Mouse (Mus musculus) 3T3-L1 (cell line): ENCODE data around the gene Adcy5.
A peak's percentile ranks its signal among the peaks of the same experiment; 100 is the strongest.

Experiments used
- DNase-seq: peaks from one replicate; pipeline ENCODE4 v3.0.0-alpha.2; 2015; ENCODE audit warnings: low read depth, low spot score

The Adcy5 gene

DNA sequence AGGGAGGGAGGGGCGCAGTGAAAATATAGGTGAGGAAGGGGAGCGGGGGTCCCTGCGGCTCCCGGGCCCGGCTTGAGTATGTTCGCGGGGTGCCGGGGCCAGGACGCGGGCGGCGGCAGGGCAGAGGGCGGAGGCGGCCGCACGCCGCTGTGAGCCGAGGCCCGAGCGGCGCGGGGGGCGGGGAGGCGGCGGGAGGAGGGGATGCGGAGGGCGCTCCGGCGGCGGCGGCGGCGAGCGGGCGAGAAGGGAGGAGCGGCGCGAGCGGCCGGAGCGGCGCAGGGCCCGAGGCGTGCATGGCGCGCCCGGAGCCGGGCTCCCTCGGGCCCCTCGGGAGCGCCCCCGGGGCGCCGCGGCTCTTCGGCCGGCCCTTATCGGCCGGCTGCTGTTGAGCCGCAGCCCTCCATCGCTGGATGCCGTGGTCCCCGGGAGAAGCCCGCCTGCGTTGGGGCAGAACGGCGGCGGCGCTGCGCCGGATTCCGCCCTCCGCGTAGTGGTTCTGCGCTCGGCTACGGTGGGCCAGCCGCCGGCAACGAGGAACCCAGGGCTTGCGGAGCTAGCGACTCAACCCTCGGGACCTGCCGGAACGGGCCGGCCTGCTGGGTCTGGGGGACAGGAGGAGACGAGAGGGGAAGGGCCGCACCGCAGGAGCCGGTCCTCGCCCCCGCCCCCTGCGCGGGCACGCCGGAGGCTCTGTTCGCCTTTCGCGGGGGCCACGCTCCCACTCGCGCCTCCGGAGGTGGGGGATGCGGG is at the start of gene Adcy5:
TSS of gene Adcy5 (plus strand) at position 237 of the 750 bp plus-strand sequence.
- no peak for DNase-seq

DNA sequence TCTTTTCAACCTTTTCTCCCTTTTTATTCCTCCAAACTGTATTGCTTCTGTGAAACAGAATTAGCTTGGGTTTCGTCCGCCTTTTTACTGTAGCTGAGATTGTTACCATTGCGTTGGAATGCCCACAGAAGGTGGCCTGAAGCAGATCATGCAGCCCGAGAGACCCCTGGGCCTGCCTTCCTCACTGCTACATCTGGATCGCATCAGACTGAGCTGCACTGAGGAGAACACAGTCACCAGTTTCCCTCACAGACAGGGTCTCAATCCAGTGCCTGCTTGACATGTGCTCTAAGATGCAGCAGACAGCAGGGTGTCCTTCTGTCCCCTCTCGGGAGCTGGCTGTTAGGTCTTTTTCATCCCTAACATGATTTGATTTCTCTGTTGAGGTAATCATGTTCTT is 46.7 kb upstream of the Adcy5 start:
- no peak for DNase-seq

DNA sequence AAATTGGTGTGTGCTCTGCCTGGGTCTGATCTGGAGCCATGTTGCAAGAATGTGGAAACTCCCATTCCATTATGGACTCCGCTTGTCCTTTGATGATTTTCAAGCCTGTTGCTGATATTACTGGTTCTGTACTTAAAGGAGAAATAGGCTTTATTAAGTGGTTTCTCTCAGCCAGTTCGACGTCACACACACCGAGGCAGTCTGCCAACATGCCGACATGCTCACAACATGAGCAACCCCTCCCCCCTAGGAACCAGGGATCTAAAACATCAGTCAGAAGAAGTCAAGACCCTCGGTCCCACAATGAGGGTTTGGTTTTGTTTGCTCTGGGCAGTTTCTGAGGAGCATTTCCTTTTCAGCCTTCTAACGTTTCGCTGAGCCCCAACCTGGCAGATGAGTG is 45.5 kb upstream of the Adcy5 start:
- no peak for DNase-seq

DNA sequence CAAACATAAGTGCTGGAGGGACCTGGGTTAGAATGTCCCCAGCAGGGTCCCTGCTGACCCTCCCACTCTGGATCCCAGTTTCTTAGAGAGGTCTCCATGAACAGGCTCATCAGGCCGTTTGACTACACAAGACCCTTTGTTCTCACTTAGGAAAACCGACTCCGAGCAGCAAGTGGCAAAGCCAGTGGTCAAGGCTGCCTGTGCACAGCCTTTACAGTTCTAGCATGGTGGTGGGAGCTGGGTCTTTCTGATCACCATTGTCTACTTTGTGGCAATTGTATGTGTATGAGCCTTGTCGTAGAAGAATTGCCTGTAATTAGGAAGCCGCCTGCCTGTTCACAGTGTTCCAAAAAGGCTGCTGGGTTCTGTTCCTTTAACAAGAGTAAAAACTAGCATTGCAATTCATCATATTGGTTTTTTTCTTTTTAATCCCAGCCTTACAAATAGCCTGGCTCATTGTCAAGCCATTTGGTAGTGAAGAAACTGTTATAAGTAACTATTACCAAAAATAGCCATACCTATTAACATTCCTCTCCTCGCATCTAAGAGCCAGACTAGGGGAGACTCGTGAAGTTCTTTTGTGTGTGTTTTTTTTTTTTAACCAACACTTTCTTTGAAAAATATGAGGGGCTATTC is 44.9 kb upstream of the Adcy5 start:
- DNase-seq, result no peak

DNA sequence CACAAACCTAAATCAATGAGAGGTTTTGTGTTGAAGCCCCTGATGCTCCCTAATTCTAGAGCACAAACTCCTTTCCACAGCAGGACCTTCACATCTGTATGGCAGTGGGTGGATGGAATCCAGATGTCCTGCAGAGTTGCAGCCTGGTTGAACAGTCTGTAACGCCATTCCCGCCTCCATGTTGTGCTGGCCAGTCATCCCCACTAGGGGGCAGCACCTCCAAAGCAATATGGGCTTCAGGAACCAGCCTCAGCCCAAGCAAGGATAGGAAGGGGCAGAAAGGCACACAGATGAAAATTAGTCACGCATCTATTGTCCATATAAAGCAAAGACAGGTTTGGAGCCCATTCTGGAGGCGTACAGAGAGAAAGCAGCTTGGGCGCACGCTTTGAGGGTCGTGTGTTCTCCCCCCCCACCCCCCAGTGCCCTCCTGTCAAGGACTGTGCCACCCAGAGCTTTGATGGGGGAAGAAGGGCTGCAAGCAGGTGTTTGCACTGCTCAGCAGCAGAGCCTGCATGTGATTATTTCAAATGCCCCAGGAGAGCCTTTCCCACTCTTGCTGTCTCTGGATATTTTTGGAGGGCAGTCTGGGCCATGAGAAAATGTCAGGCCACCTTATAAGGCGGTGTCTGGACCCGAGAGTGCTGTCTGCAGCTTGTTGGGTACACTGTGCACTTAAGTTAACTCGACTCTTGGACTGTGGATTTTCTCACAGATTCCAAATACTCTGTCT is 44.1 kb upstream of the Adcy5 start:
- DNase-seq, result peak; percentile 93

DNA sequence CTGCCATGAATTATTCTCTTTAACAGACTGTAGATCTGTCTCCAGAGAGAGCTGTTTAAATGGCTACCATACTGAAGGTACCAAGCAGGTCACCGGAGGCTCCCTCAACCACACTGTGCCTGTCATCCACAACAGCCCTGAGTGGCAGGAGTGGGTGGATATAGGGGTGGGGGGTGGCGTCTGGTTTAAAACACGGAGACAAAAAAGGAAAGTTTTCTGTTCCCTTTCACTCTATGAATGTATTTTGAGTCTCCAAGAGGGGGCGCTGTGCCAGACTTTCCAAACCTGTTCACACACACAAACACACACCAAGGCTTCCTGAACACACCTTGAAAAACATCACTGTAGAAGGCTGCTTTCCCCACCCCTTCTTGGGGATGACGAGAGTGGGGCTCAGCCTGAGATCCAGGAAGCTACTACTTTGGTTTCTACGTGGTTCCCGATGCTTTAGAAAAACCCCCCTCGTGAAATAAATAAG is 43.5 kb upstream of the Adcy5 start:
- DNase-seq, result peak; percentile 30

DNA sequence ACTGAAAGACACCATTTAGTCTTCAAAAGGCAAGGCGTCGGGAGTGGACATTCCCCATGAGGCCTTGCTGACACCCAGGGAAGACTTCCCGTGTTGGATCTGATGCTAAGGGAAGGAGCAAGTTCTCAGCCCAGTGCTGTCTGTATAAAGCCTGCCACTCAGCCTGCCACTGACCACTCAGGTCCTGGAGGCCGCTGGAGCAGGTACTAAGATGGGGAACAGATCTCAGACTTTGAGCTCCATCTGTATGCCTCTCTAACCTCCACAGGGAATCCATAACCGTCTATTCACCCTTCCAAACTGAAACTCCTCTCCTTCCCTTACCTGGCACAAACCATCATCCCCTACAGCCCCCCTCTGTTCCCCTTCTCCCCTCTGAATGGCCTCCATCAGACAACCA is 41.2 kb upstream of the Adcy5 start:
- DNase-seq, result no peak

DNA sequence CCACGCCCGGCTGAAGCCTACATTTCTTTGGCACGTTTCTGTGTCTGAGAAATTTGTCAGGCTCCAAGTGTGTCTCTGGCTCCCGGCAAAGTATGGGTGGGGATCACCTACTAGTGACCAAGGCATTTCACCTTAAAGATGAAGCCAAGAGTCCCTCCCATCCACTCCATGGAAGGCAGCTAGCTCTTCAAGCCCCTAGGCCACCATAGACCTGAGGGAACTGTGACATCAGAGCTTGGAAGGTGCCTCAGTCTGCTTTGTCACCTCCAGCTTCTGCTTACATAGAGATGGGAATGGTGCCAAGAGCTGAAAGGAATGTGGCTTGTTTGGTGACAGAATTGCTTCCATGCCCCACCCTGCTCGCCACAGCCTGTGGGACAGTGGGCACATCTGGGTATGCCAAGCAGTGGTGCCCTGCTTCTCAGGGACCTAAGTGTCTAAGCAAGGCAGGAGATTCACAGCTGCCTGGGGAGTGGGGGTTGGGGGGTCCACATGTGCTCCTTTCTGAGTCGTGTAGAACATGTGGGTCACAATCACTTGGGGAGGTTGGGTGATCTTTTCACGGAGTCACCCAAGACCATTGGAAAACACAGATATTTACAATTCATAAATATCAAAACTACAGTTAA is 38.2 kb upstream of the Adcy5 start:
- peak; percentile 22 for DNase-seq

DNA sequence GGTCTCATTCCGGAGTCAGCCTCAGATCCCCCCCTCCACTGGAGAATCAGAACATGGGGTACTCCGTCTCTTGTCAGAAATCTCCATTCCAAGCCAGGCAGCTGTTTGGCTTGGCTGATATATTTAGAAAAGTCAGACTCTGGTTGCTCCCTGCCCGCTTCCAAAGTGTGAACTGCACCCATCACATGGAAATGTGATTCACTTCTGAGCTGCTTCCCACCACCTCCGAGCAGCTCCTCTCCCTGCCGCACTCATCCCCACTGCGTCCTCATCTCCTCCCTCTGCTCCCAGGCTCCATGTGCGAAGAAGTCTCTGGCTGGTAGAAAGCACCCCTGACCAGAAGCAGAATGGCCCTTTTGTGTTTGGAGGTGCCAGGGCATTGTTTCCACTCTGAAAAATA is 37.2 kb upstream of the Adcy5 start:
- no peak for DNase-seq

DNA sequence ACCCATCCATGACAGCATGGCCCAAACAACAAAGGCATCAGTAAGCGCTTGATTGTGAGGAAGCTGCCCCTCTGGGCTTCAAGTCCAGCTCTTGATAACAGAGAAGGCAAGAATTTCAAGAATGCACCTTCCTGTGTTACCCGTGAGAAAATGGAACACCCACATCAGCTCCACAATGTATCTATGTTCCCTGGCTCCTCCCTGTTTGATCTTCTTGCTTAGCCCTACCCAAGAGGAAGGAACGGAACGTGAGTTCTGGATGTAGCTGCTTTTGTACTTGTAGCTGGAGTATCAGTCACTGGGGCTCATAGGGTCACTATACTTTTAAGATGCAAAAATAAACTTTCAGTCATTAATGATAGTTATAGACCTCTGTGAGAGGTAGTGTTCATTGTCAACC is 34.1 kb upstream of the Adcy5 start:
- DNase-seq, result no peak

DNA sequence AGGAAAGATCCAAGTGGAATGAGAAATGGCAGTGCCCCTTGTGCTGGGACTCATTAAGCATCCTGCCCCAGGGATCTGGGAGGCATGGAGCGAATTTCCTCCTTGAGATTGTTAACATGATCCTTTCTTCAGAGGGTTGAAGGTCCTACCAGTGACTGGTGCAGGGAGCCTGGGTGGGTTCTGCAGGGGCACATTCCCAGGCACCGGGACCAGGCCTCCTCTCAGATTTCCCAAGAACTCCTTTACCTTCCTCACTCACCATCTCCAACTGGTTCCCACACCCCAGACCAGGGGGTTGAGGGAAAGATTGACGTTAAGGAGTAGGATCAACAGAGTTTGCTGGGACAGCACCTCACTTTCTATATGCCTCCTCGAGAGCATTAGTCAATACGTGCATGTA is 27.4 kb upstream of the Adcy5 start:
- DNase-seq, result no peak

DNA sequence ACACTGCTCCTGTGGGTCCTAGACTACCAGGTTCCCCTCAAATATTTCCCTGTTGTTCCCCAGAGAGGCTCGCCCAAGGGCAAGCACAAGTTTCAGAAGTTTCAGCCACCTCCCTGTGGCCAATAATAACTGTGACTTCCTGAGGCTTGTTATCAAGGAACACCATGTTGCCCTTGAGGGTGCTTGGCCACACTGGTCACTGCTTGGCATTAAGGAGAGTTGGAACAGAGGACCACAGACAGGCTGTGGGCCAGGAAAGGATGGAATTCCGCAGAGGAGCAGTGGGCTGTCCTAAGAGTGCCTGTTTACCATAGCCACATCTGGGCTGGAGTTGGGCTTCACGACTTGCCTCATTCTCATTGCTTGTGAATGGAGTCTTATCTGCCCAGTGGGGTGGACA is 24.5 kb upstream of the Adcy5 start:
- DNase-seq, result no peak

DNA sequence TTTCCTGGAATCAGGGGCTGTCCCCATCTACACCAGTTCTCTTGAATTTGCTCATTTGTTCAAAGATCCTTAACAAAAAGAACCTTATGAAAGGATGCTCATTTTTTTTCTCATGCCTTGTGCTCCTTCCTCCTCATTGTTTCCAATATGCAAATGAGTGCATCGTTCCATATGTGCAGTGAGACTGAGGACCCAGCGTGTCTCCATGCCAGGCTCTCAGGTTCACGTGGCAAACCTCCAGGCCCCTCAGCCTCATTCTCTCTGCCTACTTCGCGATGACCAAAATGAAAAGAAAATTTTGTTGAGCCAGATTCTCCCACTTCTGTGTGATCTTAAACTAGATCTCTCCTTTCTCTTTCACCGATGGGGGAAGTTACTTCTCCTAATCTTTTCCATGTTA is 15.3 kb upstream of the Adcy5 start:
- DNase-seq, result no peak

DNA sequence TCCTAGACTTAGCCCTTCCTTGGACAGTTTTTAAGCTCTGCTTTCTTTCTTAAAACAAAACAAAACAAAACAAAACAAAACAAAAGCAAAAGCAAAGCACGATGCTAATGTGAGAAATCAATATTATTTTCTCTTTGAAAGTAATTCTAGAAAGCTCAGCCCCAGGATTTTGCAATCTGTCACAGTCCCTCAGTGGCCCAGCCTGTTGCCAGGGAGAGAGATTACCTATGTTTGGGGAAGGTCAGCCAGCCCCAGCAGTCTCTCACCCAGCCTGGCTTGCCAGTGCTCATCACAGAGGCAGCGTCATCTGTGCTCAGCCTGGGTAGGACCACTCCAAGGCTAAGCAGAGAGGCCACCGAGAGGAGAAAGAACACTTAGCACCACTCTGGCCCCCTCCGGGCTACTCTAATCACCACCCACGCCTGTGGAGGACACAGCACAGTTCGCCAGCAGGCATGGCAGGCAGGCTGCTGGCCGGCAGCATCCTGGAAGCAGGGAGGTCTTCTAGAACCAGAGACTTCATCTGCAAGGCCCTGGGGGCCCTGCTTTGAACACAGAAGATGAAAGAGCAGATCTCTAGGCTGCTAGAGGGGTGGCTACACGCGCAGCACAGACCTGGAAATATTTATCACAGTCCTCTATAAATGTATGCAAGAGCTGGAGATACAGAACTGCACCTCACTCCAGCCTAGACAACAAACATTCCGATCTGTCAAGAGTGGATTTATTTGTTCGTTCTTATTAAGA is 14.6 kb upstream of the Adcy5 start:
- no peak for DNase-seq

DNA sequence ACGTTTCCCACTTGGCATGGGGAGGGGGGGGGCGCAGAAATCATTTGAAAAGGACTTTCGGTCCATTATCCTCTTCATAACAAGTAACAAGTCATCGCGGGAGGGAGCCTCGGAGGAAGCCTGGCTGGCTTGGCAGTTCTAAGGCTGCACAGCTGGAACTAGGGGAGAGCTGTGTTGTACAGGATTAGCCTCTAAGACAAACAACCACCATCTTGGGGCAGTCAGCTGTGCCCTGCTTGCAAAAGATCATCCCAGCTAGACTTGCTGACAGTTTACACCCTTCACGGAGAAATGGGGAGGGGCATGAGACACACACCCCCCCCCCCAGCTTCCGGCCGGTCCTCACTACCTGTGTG is 14.1 kb upstream of the Adcy5 start:
- DNase-seq, result no peak

DNA sequence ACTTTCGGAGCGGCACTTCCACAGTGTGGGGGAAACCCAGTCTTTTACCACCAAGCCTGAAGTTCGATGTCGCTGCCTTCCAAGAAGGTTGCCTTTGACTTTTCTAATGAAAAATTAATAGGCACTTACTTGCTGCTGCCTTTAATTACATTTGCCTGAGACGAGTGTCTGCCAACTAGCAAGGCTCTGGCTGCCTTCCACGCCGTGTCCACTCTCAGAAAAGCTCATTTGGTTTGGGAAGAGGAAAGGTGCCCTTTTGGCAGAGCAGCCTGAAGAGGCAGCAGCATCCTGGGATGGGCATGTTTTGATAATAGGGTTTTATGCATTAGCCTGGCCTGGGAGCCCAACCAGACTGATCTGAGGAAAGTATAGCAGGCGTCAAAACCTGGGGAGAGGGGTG is 12.8 kb upstream of the Adcy5 start:
- no peak for DNase-seq

DNA sequence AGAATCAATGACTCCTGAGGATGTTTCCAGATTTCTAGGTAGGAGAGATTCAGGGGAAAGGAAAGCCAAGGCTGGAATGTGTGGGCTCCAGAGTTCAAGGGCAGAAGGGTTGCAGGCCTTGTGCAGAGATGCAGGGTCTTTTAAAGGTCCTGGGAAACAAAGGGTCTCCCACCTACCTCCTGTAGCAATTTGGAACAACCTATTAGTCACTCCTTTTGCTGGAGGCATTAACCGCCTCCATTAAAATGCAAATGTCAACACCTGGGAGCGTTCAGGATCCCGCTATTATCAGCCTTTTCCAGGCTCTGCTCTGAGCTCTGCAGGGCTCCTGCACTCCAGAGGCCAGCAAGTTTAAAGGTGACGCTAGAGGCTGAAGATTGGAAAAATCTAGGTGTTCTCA is 8.5 kb upstream of the Adcy5 start:
- no peak for DNase-seq

DNA sequence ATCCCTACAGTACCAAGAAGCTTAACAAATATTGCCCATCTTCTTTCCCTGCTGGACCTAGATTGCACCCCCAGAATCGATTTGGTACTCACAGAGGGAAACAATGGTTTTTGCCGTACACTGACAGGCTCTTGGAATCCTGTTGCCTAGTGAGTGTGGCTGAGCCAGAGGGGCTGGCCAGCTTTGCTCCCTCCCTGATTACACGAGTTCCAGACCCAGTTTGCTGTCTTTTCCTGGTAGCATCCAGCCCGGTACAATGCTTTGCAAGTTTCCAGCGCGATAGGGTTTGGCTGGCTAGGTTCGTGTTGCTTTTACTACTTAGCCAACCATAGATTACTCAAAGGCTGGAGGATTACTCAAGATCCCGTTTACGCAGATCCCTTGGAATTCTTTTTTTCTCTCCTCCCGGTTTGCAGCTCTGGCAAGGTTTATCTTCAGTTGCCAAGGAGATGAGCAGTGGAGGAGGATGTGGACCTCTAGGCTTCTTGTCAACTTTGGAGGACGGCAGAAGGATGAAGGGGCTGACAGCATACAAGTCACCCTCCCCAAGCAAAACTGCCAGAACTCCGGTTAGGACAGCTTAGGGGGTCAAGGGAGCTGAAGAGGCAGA is 1.4 kb upstream of the Adcy5 start:
- no peak for DNase-seq

DNA sequence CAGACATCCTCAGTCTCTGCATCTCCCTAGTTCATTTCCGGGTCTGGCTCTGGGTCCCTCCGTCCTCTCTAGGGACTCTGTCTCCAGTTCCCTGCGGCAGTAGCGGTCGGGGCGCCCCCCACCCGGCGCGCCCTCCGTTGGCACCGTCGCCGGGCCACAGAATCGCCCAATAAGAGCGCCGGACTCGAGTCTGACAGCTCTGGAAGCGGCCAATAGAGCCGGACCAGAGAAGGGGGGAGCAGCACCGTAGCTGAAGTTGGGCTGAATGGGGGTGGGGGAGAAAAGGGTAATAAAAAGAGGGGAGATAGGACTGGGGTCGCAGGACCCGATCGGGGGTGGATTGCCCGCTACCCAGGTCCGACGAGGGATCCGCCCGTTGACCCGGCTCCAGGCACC is 434 bp upstream of the Adcy5 start:
- no peak for DNase-seq

DNA sequence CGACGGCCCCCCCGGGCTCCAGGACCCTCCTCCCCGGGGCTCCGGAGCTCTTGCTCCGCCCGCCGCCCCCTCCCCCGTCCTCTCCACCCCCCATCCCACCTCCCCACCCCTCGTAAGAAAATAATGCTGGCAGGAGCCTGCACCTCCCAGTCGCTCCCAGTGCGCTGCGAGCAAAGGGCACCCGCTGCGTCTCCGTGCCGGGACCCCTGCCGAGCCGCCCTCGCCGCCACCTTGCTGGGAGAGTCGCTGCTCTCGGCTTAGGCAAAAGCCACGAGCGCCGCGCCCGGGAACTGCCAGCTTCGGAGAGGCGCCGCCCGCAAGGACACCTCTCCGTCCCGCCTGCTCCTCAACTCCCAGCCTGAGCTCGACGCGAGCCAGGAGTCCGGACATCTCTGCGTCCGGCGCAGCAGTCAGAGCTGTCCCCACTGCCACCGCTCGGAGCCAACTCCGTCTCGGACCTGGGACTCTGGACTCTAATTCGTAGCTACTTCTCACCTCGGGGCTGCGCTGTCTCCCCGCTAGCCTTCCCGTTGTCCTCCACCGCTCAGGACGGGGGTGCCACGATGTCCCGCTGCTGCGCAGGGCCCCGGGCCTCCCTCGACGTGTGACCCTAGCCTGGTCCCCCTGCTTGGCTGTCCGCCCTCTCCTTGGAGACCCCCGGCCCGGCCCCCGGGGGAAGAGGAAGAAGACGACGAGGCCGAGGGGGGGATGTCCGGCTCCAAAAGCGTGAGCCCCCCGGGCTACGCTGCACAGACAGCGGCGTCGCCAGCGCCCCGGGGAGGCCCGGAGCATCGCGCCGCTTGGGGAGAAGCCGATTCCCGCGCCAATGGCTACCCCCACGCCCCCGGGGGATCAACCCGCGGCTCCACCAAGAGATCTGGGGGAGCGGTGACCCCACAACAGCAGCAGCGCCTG is 971 bp downstream of the Adcy5 start:
- no peak for DNase-seq
